Mouse (Mus musculus): ENCODE measurements around the gene Oxsm. TPM values are rescaled to one million over a fixed set of nuclear protein-coding genes. Genes with fewer than 3 reads are reported as not detected.

Oxsm gene
- polyA plus RNA-seq (2012; rRNA removed), result 8.6 and 10.9 TPM in 2 replicates

- DNase-seq (ENCODE audit: low read depth), result no peak
Observed at GRCm38 (mm10) chr14:16249171-16249874, at the start of gene Oxsm, which contains the start of gene Ngly1. Gene Oxsm, minus strand, starts transcription at chr14:16249808. Gene Ngly1, plus strand, starts transcription at chr14:16249280.

- DNase-seq (ENCODE audit: low read depth), result no peak
Observed at GRCm38 (mm10) chr14:16296816-16297468, 47.3 kb upstream of the Oxsm start.

- DNase-seq (ENCODE audit: low read depth), result no peak
Observed at GRCm38 (mm10) chr14:16293921-16294320, 44.3 kb upstream of the Oxsm start.

- no peak for DNase-seq (ENCODE audit: low read depth)
Observed at GRCm38 (mm10) chr14:16293015-16293414, 43.4 kb upstream of the Oxsm start.

GRCm38 (mm10) chr14:16292371-16292770, 42.8 kb upstream of the Oxsm start:
- DNase-seq (ENCODE audit: low read depth), result no peak

GRCm38 (mm10) chr14:16283966-16284365, 34.4 kb upstream of the Oxsm start:
- DNase-seq (ENCODE audit: low read depth), result no peak

GRCm38 (mm10) chr14:16279196-16279595, 29.6 kb upstream of the Oxsm start:
- DNase-seq (ENCODE audit: low read depth), result no peak

GRCm38 (mm10) chr14:16273677-16274076, 24.1 kb upstream of the Oxsm start:
- no peak for DNase-seq (ENCODE audit: low read depth)

GRCm38 (mm10) chr14:16269776-16270175, 20.2 kb upstream of the Oxsm start:
- DNase-seq (ENCODE audit: low read depth), result no peak

- DNase-seq (ENCODE audit: low read depth), result no peak
Observed at GRCm38 (mm10) chr14:16267028-16267427, 17.4 kb upstream of the Oxsm start.

- no peak for DNase-seq (ENCODE audit: low read depth)
Observed at GRCm38 (mm10) chr14:16261869-16262268, 12.3 kb upstream of the Oxsm start.

GRCm38 (mm10) chr14:16260541-16260940, 10.9 kb upstream of the Oxsm start:
- DNase-seq (ENCODE audit: low read depth), result no peak

- DNase-seq (ENCODE audit: low read depth), result no peak
Observed at GRCm38 (mm10) chr14:16256209-16256608, 6.6 kb upstream of the Oxsm start.

GRCm38 (mm10) chr14:16255745-16256144, 6.1 kb upstream of the Oxsm start:
- no peak for DNase-seq (ENCODE audit: low read depth)

GRCm38 (mm10) chr14:16250099-16250498, 491 bp upstream of the Oxsm start:
- no peak for DNase-seq (ENCODE audit: low read depth)

GRCm38 (mm10) chr14:16248603-16249157, 928 bp downstream of the Oxsm start:
- DNase-seq (ENCODE audit: low read depth), result no peak

GRCm38 (mm10) chr14:16248135-16248534, 1.5 kb downstream of the Oxsm start:
- DNase-seq (ENCODE audit: low read depth), result no peak

- peak; percentile 41 for DNase-seq (ENCODE audit: low read depth)
Observed at GRCm38 (mm10) chr14:16246340-16246912, 3.2 kb downstream of the Oxsm start.

GRCm38 (mm10) chr14:16245127-16245526, 4.5 kb downstream of the Oxsm start:
- no peak for DNase-seq (ENCODE audit: low read depth)

- DNase-seq (ENCODE audit: low read depth), result no peak
Observed at GRCm38 (mm10) chr14:16244370-16244769, 5.2 kb downstream of the Oxsm start.

GRCm38 (mm10) chr14:16243603-16244209, 5.9 kb downstream of the Oxsm start:
- DNase-seq (ENCODE audit: low read depth), result peak; percentile 58

GRCm38 (mm10) chr14:16242947-16243602, 6.5 kb downstream of the Oxsm start:
- DNase-seq (ENCODE audit: low read depth), result peak; percentile 27
